Mouse (Mus musculus): Measurements from ENCODE around the gene Wbp11.
"Not testable (repeated sequence)": the region's sequence is repeated elsewhere in the genome, so short reads cannot be mapped to it uniquely, and the experiment has no call there.

Wbp11 gene

DNA sequence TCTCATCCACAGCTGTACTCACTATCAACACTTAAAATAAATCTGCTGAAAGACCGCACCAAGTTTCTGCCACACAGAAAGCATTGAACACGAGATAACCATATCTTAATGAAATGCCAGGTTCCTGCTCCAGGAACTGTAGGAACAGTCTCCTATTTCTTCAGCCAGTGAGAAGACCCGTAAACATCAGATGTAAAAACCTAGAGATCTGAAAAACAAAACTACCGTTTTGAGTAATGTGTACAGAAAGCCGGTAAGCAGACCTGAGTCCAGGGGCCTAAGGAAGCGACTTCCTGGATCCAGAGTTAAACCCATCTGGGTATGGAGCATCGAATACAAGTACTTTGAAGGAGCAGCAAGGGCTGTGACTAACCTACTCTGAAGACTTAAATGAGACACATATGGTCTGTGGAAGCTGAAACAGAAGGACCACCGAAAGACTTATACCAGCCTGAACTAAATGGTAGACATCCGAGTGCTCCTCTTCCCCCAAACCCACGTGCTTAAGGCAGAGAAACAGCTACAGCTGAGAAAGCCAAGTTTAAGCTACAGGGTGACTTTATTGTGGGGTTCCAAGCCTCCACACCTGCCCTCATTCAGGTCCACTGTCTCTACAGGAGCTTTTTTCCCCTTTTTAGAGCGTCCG is 24.8 kb downstream of the Wbp11 start:
- no peak for DNase-seq (ENCODE audit: low spot score)

DNA sequence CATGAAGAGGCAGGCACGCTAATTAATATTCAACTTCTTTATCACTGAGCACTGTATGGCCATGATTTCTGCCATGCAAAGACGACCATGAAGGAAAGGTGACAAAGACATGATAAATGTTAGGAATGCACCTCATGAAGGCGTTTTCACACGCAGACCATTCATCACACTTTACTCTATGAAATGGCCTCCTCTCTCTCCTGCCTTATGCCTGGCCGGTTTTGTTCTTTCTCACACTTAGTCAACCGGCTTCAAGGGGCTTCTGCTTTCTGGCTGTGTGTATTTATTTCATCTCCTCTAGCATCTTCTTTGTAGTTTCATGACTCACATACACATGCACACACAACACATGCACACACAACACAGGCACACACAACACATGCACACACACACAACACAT is 26.8 kb downstream of the Wbp11 start:
- DNase-seq (ENCODE audit: low spot score): no peak

GRCm38 (mm10) chr6:136800710-136801109 is 27.3 kb downstream of the Wbp11 start:
- DNase-seq (ENCODE audit: low spot score): no peak

DNA sequence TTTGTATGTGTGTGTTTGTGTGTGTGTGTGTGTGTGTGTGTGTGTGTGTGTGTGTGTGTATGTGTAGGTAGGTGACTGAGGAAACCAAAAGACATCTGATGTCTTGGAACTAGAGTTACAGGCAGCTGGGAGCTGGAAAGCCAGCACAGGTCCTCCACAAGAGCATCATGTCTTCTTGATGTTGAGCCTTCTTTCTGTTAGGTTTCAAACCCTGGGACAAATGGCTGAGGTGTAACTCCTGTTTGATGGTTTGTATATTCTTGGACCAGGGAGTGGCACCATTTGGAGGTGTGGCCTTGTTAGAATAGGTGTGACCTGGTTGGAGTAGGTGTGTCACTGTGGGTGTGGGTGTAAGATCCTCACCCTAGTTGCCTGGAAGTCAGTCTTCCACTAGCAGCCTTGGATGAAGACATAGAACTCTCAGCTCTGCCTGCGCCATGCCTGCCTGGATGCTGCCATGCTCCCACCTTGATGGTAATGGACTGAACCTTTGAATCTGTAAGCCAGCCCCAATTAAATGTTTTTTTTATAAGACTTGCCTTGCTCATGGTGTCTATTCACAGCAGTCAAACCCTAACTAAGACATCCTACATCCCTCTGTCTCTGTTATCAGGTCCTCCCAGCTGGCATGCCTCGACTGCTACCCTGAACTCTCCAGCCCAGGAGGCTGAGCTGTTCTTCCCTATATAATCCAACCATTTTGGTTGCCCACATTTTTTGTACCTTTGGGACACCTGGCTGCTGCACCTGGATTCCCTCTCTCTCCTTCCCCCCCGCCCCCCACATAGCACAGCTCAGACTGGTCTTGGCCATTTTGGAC is 29.9 kb downstream of the Wbp11 start:
- not testable (repeated sequence) for DNase-seq (ENCODE audit: low spot score)

GRCm38 (mm10) chr6:136795850-136796249 is 32.2 kb downstream of the Wbp11 start:
- no peak for DNase-seq (ENCODE audit: low spot score)

GRCm38 (mm10) chr6:136795110-136795509 is 32.9 kb downstream of the Wbp11 start:
- DNase-seq (ENCODE audit: low spot score): no peak

DNA sequence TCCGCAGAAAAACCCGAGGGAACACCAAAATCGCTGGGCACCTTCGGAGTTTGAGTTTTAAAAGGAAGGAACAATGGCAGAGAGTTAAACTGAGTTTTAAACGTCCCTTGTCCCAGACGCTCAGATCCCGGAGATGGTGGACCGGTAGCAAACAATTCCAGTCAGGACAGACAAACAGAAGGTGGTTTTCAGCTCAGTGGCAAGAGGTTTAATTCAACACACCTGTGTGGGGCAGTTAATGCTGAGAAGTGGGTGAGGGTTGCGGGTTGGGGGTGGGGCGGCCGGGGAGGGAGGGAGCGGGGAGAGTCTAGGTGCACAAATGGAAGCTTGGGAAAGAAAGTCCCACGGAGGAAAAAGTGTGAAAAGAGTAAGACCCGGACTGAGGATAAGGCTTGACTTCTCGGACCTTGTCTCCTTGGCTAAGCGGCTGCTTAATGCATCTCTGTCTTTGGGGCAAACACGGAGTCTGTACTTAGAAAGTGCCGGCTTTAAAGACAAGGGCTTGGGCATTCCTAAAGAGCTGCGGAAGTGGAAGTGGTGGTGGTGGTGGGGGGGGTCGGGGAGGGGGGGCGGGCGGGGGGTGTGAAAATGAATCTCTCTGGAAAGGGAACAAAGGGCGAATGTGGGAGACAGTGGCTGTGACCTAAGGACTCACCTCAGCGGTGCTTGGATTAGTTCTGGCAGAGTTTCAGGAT is 34.1 kb downstream of the Wbp11 start:
- DNase-seq (ENCODE audit: low spot score): no peak

DNA sequence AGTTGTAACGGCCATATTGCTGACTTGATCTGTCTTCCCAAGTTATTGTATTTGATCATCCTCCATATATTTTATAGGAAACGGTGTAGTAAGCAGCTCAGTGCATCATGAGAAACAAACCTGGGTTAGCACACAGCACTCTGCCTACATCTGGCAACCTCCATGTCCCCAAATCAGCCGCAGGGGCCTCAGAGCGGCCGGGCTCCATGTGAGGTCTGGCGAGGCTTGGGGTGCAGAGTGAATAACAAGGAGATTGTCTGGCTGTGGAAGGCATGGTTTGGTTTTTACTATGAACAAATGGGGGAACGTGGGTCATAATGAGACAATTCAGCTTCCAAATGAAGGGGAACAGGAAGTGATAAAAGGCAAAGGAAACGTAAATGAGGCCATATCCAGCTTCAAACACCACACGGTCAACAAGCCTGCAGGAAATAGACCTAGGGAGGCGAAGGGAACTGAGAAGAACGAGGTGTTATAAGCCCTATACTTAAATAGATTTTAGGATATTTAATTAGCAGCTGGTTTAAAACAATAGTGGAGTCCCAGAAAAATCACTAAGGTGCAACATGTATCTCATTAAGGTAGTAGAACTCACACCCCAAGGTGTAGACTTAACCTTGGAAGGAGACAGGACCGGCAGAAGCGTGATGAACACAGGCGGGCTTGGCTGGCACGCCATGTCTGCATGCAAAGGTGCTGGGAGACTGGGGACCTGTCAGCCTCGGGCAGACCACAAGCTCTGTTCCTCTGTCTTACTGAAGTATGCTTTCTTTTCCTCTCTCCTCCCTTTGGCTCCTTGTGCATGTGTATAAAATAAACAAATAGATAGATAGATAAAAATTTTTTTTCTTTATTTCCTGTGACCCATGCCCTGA is 34.9 kb downstream of the Wbp11 start:
- no peak for DNase-seq (ENCODE audit: low spot score)

GRCm38 (mm10) chr6:136789391-136789971 is 38.6 kb downstream of the Wbp11 start:
- DNase-seq (ENCODE audit: low spot score): no peak

DNA sequence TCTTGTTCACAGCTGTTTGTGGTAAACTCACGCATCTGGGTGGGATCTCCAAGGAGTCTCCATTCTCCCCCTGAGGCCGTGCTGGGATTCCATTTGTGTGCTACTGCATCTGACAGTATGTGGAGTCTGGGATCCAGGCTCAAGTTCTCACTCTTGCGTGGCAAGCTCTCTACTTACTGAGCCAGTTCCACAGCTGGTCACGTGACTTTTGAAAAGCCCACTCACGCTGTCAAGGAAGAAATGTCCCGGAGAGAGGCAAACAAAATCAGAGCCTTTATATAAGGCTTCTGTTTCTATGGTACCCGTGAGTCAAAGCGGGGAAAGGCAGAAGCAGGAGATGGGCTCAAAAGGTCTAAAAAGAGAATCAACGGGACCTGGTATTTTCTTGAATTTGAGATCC is 45.3 kb downstream of the Wbp11 start:
- no peak for DNase-seq (ENCODE audit: low spot score)

DNA sequence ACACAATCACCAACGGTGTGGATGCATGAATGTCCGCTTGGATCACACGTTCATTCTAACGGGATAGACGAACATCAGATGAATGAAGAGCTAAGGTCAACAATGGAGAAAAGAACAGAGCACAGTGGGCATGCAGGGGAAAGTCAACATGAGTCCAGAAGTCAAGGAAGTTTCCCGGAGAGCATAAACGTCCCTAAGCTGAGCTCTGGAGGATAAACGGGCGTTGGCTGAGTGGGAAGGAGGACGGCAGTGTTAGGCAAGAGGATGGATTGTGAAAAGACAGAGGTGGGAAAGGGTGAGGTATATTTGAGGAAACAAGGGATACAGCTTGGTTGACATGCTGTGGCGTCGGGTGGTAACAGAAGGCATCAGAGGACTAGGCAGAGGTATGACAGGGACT is 45.9 kb downstream of the Wbp11 start:
- DNase-seq (ENCODE audit: low spot score): no peak

GRCm38 (mm10) chr6:136781377-136781986 is 46.6 kb downstream of the Wbp11 start, which contains the start of gene Gucy2c:
Gene Gucy2c, minus strand, starts transcription at chr6:136781765.
- no peak for DNase-seq (ENCODE audit: low spot score)

DNA sequence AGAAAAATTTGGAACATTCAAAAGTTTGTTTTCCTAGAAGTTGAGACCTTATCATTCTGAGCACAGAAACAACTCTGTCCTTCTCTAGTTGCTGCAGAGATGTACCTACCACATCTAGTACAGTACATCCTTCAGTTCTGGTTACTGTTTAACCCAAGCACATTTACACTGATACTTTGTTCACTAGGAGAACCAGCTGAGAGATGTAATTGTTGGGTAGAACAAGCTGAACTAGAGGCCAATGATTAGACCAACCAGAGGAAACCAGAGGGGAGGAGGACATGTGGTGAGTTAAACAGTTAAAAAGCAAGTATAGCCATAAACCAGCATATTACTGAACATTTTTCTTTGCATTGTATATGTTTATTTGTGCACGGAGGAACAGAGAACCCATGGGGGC is 51.6 kb downstream of the Wbp11 start:
- no peak for DNase-seq (ENCODE audit: low spot score)

GRCm38 (mm10) chr6:136769859-136770258 is 58.2 kb downstream of the Wbp11 start:
- no peak for DNase-seq (ENCODE audit: low spot score)

DNA sequence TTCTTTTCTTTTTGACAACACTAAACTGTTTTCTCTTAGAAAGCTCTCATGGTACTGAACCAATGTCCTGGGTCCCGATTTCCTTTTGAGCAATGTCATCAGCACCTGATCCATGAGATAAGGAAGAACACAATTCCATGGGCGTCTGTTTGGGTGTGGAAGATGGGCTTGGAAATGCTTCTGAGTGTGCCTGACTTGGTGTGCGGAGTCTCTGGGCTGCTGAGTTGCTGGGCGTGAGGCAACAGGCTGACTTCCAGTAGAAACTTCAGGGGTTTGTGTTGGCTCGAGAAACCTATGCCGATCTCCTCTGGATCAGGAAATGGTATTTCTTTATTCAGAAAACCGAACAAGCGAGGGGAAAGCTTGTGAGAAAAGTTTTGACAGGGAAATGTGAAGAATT is 58.9 kb downstream of the Wbp11 start:
- no peak for DNase-seq (ENCODE audit: low spot score)

- no peak for DNase-seq (ENCODE audit: low spot score)
These were observed 64.1 kb downstream of the Wbp11 start for GRCm38 (mm10) chr6:136763912-136764311.
